Mouse (Mus musculus): ENCODE measurements around the gene Sorcs2. TPM values are rescaled to one million over a fixed set of nuclear protein-coding genes. Genes with fewer than 3 reads are reported as not detected.
A peak's percentile ranks its signal among the peaks of the same experiment; 100 is the strongest.

The Sorcs2 gene
- polyA plus RNA-seq, 1 experiment from 2014 or later = 14.8 TPM

- Histone ChIP-seq H3K27ac (replicated peaks) (no peak overlapping the region), H3K9ac (replicated peaks) (no peak overlapping the region), H3K4me1 (peaks cover 18% of the 10 kb centered on the region), H3K27me3 (replicated peaks) (peaks cover 6% of the 10 kb centered on the region; the same call in 1 of the 2 replicates), H3K4me2 (no peak overlapping the region), H3K4me3 (replicated peaks) (no peak overlapping the region), H3K36me3 (no peaks in the 10 kb centered on the region), H3K9me3 (replicated peaks) (no peaks in the 10 kb centered on the region)
- WGBS = 35% methylated on average over 8 of the region's 8 CpGs
- ATAC-seq (ENCODE audit: low FRiP score) = no peak
These were observed 243.0 kb downstream of the Sorcs2 start for GRCm38 (mm10) chr5:36154879-36155485.

- WGBS = 66% methylated on average over 2 of the region's 2 CpGs
- Histone ChIP-seq H3K4me2 (no peak overlapping the region), H3K27ac (replicated peaks) (no peak overlapping the region), H3K27me3 (replicated peaks) (peaks cover 3% of the 10 kb centered on the region), H3K9me3 (replicated peaks) (no peaks in the 10 kb centered on the region), H3K9ac (replicated peaks) (no peak overlapping the region), H3K36me3 (no peaks in the 10 kb centered on the region), H3K4me1 (peaks cover 18% of the 10 kb centered on the region; the same call in 1 of the 2 replicates), H3K4me3 (replicated peaks) (no peak overlapping the region)
- ATAC-seq (ENCODE audit: low FRiP score) = no peak
These were observed 244.7 kb downstream of the Sorcs2 start for GRCm38 (mm10) chr5:36153261-36153660.

GRCm38 (mm10) chr5:36151086-36151485 lies 246.9 kb downstream of the Sorcs2 start:
- no peaks in the 10 kb centered on the region for H3K36me3 ChIP-seq
- H3K4me3 ChIP-seq (replicated peaks) = no peak overlapping the region
- peaks cover 3% of the 10 kb centered on the region for H3K27me3 ChIP-seq (replicated peaks)
- H3K27ac ChIP-seq (replicated peaks) = no peak overlapping the region
- no peak overlapping the region for H3K9ac ChIP-seq (replicated peaks)
- no peak for ATAC-seq (ENCODE audit: low FRiP score)
- H3K4me2 ChIP-seq = no peak overlapping the region
- 69% methylated on average over 8 of the region's 8 CpGs for WGBS
- H3K9me3 ChIP-seq (replicated peaks) = no peaks in the 10 kb centered on the region
- H3K4me1 ChIP-seq = 0 out of 2 replicates have a peak, but pooled peaks cover 14% of the 10 kb centered on the region

GRCm38 (mm10) chr5:36149098-36149497 lies 248.8 kb downstream of the Sorcs2 start:
- no peak overlapping the region for H3K4me3 ChIP-seq (replicated peaks)
- H3K4me1 ChIP-seq = peaks cover 2% of the 10 kb centered on the region; the same call in 1 of the 2 replicates
- no peak overlapping the region for H3K27ac ChIP-seq (replicated peaks)
- no peaks in the 10 kb centered on the region for H3K9me3 ChIP-seq (replicated peaks)
- peaks cover 6% of the 10 kb centered on the region for H3K27me3 ChIP-seq (replicated peaks)
- WGBS = 60% methylated on average over 8 of the region's 8 CpGs
- H3K36me3 ChIP-seq = no peaks in the 10 kb centered on the region
- H3K4me2 ChIP-seq = no peak overlapping the region
- ATAC-seq (ENCODE audit: low FRiP score) = no peak
- no peak overlapping the region for H3K9ac ChIP-seq (replicated peaks)

DNA sequence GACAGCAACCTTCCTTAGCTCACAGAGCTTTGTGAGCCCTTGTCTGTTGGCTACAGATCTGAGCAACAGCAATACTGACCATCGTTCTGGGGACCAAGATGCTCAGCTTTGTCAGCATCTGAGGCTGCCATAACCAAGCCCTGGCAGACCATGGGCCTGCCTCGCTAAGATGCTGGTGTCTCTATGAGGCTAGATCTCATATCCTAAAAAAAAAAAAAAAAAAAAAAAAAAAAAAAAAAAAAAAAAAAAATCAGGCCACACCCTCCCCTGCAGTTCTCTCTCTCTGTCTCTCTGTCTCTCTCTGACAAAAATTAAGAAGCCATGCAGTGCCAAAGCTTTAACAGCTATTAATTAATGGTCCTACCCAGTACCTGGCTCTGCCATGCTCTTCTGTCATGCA lies 251.3 kb downstream of the Sorcs2 start:
- no peaks in the 10 kb centered on the region for H3K36me3 ChIP-seq
- H3K4me1 ChIP-seq = no peaks in the 10 kb centered on the region; the same call in 1 of the 2 replicates
- H3K4me3 ChIP-seq (replicated peaks) = no peak overlapping the region
- H3K9ac ChIP-seq (replicated peaks) = no peak overlapping the region
- peaks cover 15% of the 10 kb centered on the region for H3K27me3 ChIP-seq (replicated peaks)
- H3K9me3 ChIP-seq (replicated peaks) = no peaks in the 10 kb centered on the region
- H3K27ac ChIP-seq (replicated peaks) = no peak overlapping the region
- 91% methylated on average over 2 of the region's 2 CpGs for WGBS
- no peak overlapping the region for H3K4me2 ChIP-seq
- no peak for ATAC-seq (ENCODE audit: low FRiP score)

- 41% methylated on average over 2 of the region's 2 CpGs for WGBS
- H3K9me3 ChIP-seq (replicated peaks) = no peaks in the 10 kb centered on the region
- H3K4me1 ChIP-seq = peaks cover 3% of the 10 kb centered on the region; the same call in 1 of the 2 replicates
- H3K9ac ChIP-seq (replicated peaks) = no peak overlapping the region
- H3K4me2 ChIP-seq = no peak overlapping the region
- no peak overlapping the region for H3K4me3 ChIP-seq (replicated peaks)
- no peaks in the 10 kb centered on the region for H3K36me3 ChIP-seq
- H3K27ac ChIP-seq (replicated peaks) = no peak overlapping the region
- peaks cover 13% of the 10 kb centered on the region for H3K27me3 ChIP-seq (replicated peaks)
- no peak for ATAC-seq (ENCODE audit: low FRiP score)
These were observed 253.4 kb downstream of the Sorcs2 start for GRCm38 (mm10) chr5:36144560-36144959.

DNA sequence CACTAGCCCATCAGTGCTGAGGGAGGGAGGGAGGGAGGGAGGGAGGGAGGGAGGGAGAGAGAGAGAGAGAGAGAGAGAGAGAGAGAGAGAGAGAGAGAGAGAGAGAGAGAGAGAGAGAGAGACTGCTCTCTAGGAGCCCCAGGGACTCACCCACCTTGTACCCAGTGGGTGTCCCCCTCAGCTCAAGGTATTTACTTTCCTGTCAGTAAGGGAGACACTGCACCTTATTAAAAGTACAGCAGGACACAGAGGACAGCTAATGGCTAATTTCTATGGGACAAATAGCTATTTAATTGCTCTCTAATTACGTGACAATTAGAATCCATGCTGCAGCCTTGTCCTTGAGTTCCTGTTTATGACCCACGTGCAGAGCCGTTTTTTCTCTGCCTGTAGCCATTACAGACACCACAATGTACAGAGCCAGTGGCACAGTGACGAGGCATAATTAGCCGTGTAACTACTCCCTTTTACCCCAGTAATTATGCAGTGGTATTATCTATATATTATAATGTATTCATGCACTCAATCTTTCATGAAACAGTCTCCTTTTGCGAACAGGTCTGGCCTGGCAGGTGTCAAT lies 256.2 kb downstream of the Sorcs2 start:
- no peak overlapping the region for H3K27ac ChIP-seq (replicated peaks)

DNA sequence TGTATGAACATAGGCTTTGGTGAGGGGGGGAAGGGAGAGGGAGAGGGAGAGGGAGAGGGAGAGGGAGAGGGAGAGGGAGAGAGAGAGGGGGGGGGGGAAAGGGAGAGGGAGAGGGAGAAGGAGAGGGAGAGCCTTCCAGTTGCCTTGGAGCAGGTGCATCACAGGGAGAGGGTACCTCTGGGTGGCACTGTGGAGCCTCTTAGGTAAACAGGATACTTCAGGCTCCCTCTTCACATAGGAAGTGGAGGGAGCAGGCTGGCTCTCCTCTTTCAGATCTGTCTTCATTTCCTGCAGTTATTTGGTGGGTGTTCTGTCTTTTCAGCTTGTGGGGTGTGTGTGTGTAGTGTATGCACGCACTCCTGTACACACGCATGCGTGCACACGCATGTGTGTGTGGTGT lies 256.8 kb downstream of the Sorcs2 start:
- peak; percentile 32 for ATAC-seq (ENCODE audit: low FRiP score)
- Histone ChIP-seq H3K4me3 (replicated peaks) (no peak overlapping the region), H3K9me3 (replicated peaks) (no peaks in the 10 kb centered on the region), H3K36me3 (no peaks in the 10 kb centered on the region), H3K4me2 (no peak overlapping the region), H3K4me1 (peaks cover 6% of the 10 kb centered on the region; the same call in 1 of the 2 replicates), H3K27me3 (replicated peaks) (peaks cover 13% of the 10 kb centered on the region; the same call in 1 of the 2 replicates), H3K27ac (replicated peaks) (no peak overlapping the region), H3K9ac (replicated peaks) (no peak overlapping the region)
- 84% methylated on average over 4 of the region's 4 CpGs for WGBS

More for the DNA sequence above, 256.2 kb downstream of the Sorcs2 start:
- H3K27me3 ChIP-seq (replicated peaks) = peaks cover 13% of the 10 kb centered on the region; the same call in 1 of the 2 replicates
- H3K9me3 ChIP-seq (replicated peaks) = no peaks in the 10 kb centered on the region
- no peaks in the 10 kb centered on the region for H3K36me3 ChIP-seq
- no peak overlapping the region for H3K4me2 ChIP-seq
- no peak overlapping the region for H3K9ac ChIP-seq (replicated peaks)
- peak; percentile 51; the same call in 1 of the 2 replicates for ATAC-seq (ENCODE audit: low FRiP score)
- H3K4me1 ChIP-seq = peaks cover 4% of the 10 kb centered on the region; the same call in 1 of the 2 replicates
- 30% methylated on average over 6 of the region's 6 CpGs for WGBS
- H3K4me3 ChIP-seq (replicated peaks) = no peak overlapping the region

GRCm38 (mm10) chr5:36139766-36140165 lies 258.2 kb downstream of the Sorcs2 start:
- ATAC-seq (ENCODE audit: low FRiP score) = no peak
- no peak overlapping the region for H3K9ac ChIP-seq (replicated peaks)
- 85% methylated on average over 6 of the region's 6 CpGs for WGBS

GRCm38 (mm10) chr5:36135874-36136542 lies 261.9 kb downstream of the Sorcs2 start:
- H3K4me3 ChIP-seq (replicated peaks) = no peak overlapping the region
- no peak overlapping the region for H3K4me2 ChIP-seq
- 88% methylated on average over 3 of the region's 3 CpGs for WGBS
- no peak overlapping the region for H3K9ac ChIP-seq (replicated peaks)
- H3K4me1 ChIP-seq = peaks cover 4% of the 10 kb centered on the region; the same call in 1 of the 2 replicates
- H3K36me3 ChIP-seq = no peaks in the 10 kb centered on the region
- ATAC-seq (ENCODE audit: low FRiP score) = no peak
- H3K9me3 ChIP-seq (replicated peaks) = no peaks in the 10 kb centered on the region
- no peaks in the 10 kb centered on the region for H3K27me3 ChIP-seq (replicated peaks)
- H3K27ac ChIP-seq (replicated peaks) = no peak overlapping the region

More at GRCm38 (mm10) chr5:36139766-36140165, 258.2 kb downstream of the Sorcs2 start:
- Histone ChIP-seq H3K27ac (replicated peaks) (no peak overlapping the region), H3K36me3 (no peaks in the 10 kb centered on the region), H3K4me2 (no peak overlapping the region), H3K27me3 (replicated peaks) (peaks cover 13% of the 10 kb centered on the region; the same call in 1 of the 2 replicates), H3K4me1 (peaks cover 6% of the 10 kb centered on the region; the same call in 1 of the 2 replicates), H3K9me3 (replicated peaks) (no peaks in the 10 kb centered on the region), H3K4me3 (replicated peaks) (no peak overlapping the region)

DNA sequence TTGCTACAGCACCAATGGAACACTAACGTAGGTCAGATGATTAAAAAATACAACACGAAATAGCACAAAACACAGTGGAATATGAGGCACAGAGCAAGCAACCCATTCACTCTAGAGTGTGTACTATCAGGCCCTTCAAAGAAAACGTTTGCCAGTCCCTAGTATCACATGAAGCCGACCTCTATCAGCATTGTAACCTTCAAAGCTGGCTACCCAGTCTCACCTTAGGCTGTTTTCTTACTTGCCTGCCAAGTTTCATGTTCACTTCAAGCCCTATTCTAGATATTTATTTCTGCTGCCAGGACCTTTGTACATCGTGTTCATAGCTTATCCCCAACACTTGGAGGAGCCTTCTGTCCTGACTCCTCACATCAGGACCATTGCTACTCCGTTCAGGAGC lies 263.6 kb downstream of the Sorcs2 start:
- ATAC-seq (ENCODE audit: low FRiP score) = no peak
- H3K27ac ChIP-seq (replicated peaks) = no peak overlapping the region
- H3K4me1 ChIP-seq = peaks cover 20% of the 10 kb centered on the region
- 84% methylated on average over 6 of the region's 6 CpGs for WGBS
- H3K9ac ChIP-seq (replicated peaks) = no peak overlapping the region
- H3K36me3 ChIP-seq = no peaks in the 10 kb centered on the region
- H3K4me3 ChIP-seq (replicated peaks) = no peak overlapping the region
- no peak overlapping the region for H3K4me2 ChIP-seq
- no peaks in the 10 kb centered on the region for H3K9me3 ChIP-seq (replicated peaks)
- H3K27me3 ChIP-seq (replicated peaks) = no peaks in the 10 kb centered on the region

Data from neural tube, embryonic 15.5 days (tissue).